Mouse (Mus musculus): Measurements from ENCODE around the gene Dapk1. TPM values are rescaled to one million over a fixed set of nuclear protein-coding genes. Genes with fewer than 3 reads are reported as not detected.

Dapk1 gene
- polyA plus RNA-seq, 1 experiment from 2014 or later: 6.3 TPM

- Histone ChIP-seq H3K9ac (ENCODE audit: low read depth, low read length) (no peak overlapping the region), H3K9me3 (ENCODE audit: control insufficient read depth, low read length) (no peaks in the 10 kb centered on the region), H3K4me2 (ENCODE audit: low read depth, low read length) (no peak overlapping the region), H3K4me3 (ENCODE audit: low read length) (no peak overlapping the region), H3K27me3 (replicated peaks; ENCODE audit: control insufficient read depth, insufficient read depth, low read length) (no peaks in the 10 kb centered on the region), H3K36me3 (ENCODE audit: control insufficient read depth, insufficient read depth, low read length) (no peaks in the 10 kb centered on the region), H3K4me1 (ENCODE audit: control insufficient read depth, insufficient read depth, low read length) (no peaks in the 10 kb centered on the region), H3K27ac (ENCODE audit: low read length) (no peak overlapping the region)
- ATAC-seq: no peak
- WGBS: 76% methylated on average over 6 of the region's 6 CpGs
Observed at GRCm38 (mm10) chr13:60709136-60709535, 107.4 kb downstream of the Dapk1 start.

- ATAC-seq: no peak
- Histone ChIP-seq H3K27ac (ENCODE audit: low read length) (no peak overlapping the region), H3K4me1 (ENCODE audit: control insufficient read depth, insufficient read depth, low read length) (no peaks in the 10 kb centered on the region), H3K9me3 (ENCODE audit: control insufficient read depth, low read length) (no peaks in the 10 kb centered on the region), H3K9ac (ENCODE audit: low read depth, low read length) (no peak overlapping the region), H3K36me3 (ENCODE audit: control insufficient read depth, insufficient read depth, low read length) (no peaks in the 10 kb centered on the region), H3K4me3 (ENCODE audit: low read length) (no peak overlapping the region), H3K4me2 (ENCODE audit: low read depth, low read length) (no peak overlapping the region), H3K27me3 (replicated peaks; ENCODE audit: control insufficient read depth, insufficient read depth, low read length) (no peaks in the 10 kb centered on the region)
- WGBS: 80% methylated on average over 3 of the region's 3 CpGs
Observed at GRCm38 (mm10) chr13:60710963-60711362, 109.2 kb downstream of the Dapk1 start.

- Histone ChIP-seq H3K27me3 (replicated peaks; ENCODE audit: control insufficient read depth, insufficient read depth, low read length) (no peaks in the 10 kb centered on the region), H3K27ac (ENCODE audit: low read length) (no peak overlapping the region), H3K36me3 (ENCODE audit: control insufficient read depth, insufficient read depth, low read length) (no peaks in the 10 kb centered on the region), H3K9me3 (ENCODE audit: control insufficient read depth, low read length) (no peaks in the 10 kb centered on the region), H3K4me1 (ENCODE audit: control insufficient read depth, insufficient read depth, low read length) (no peaks in the 10 kb centered on the region), H3K9ac (ENCODE audit: low read depth, low read length) (no peak overlapping the region), H3K4me2 (ENCODE audit: low read depth, low read length) (no peak overlapping the region), H3K4me3 (ENCODE audit: low read length) (no peak overlapping the region)
- ATAC-seq: no peak
- 78% methylated on average over 4 of the region's 4 CpGs for WGBS
Observed at GRCm38 (mm10) chr13:60713537-60713936, 111.8 kb downstream of the Dapk1 start.

GRCm38 (mm10) chr13:60716107-60716506, 114.4 kb downstream of the Dapk1 start:
- no peak for ATAC-seq
- no peaks in the 10 kb centered on the region for H3K36me3 ChIP-seq (ENCODE audit: control insufficient read depth, insufficient read depth, low read length)
- H3K4me2 ChIP-seq (ENCODE audit: low read depth, low read length): no peak overlapping the region
- no peak overlapping the region for H3K27ac ChIP-seq (ENCODE audit: low read length)
- no peak overlapping the region for H3K9ac ChIP-seq (ENCODE audit: low read depth, low read length)
- no peaks in the 10 kb centered on the region for H3K4me1 ChIP-seq (ENCODE audit: control insufficient read depth, insufficient read depth, low read length)
- no peaks in the 10 kb centered on the region for H3K27me3 ChIP-seq (replicated peaks; ENCODE audit: control insufficient read depth, insufficient read depth, low read length)
- WGBS: 70% methylated on average over 3 of the region's 3 CpGs
- H3K9me3 ChIP-seq (ENCODE audit: control insufficient read depth, low read length): no peaks in the 10 kb centered on the region
- H3K4me3 ChIP-seq (ENCODE audit: low read length): no peak overlapping the region

- H3K9me3 ChIP-seq (ENCODE audit: control insufficient read depth, low read length): no peaks in the 10 kb centered on the region
- no peak overlapping the region for H3K27ac ChIP-seq (ENCODE audit: low read length)
- H3K4me2 ChIP-seq (ENCODE audit: low read depth, low read length): no peak overlapping the region
- H3K4me1 ChIP-seq (ENCODE audit: control insufficient read depth, insufficient read depth, low read length): no peaks in the 10 kb centered on the region
- no peak overlapping the region for H3K9ac ChIP-seq (ENCODE audit: low read depth, low read length)
- no peaks in the 10 kb centered on the region for H3K27me3 ChIP-seq (replicated peaks; ENCODE audit: control insufficient read depth, insufficient read depth, low read length)
- 87% methylated on average over 10 of the region's 10 CpGs for WGBS
- ATAC-seq: no peak
- no peak overlapping the region for H3K4me3 ChIP-seq (ENCODE audit: low read length)
- no peaks in the 10 kb centered on the region for H3K36me3 ChIP-seq (ENCODE audit: control insufficient read depth, insufficient read depth, low read length)
Observed at GRCm38 (mm10) chr13:60717421-60717820, 115.7 kb downstream of the Dapk1 start.

- Histone ChIP-seq H3K9me3 (ENCODE audit: control insufficient read depth, low read length) (no peaks in the 10 kb centered on the region), H3K27ac (ENCODE audit: low read length) (no peak overlapping the region), H3K4me2 (ENCODE audit: low read depth, low read length) (no peak overlapping the region), H3K27me3 (replicated peaks; ENCODE audit: control insufficient read depth, insufficient read depth, low read length) (no peaks in the 10 kb centered on the region), H3K4me1 (ENCODE audit: control insufficient read depth, insufficient read depth, low read length) (no peaks in the 10 kb centered on the region), H3K36me3 (ENCODE audit: control insufficient read depth, insufficient read depth, low read length) (no peaks in the 10 kb centered on the region), H3K4me3 (ENCODE audit: low read length) (no peak overlapping the region), H3K9ac (ENCODE audit: low read depth, low read length) (no peak overlapping the region)
- 81% methylated on average over 10 of the region's 10 CpGs for WGBS
- no peak for ATAC-seq
Observed at GRCm38 (mm10) chr13:60719581-60719980, 117.8 kb downstream of the Dapk1 start.

- no peak overlapping the region for H3K27ac ChIP-seq (ENCODE audit: low read length)
- no peaks in the 10 kb centered on the region for H3K4me1 ChIP-seq (ENCODE audit: control insufficient read depth, insufficient read depth, low read length)
- no peaks in the 10 kb centered on the region for H3K27me3 ChIP-seq (replicated peaks; ENCODE audit: control insufficient read depth, insufficient read depth, low read length)
- H3K9ac ChIP-seq (ENCODE audit: low read depth, low read length): no peak overlapping the region
- H3K36me3 ChIP-seq (ENCODE audit: control insufficient read depth, insufficient read depth, low read length): no peaks in the 10 kb centered on the region
- 79% methylated on average over 8 of the region's 8 CpGs for WGBS
- no peak overlapping the region for H3K4me2 ChIP-seq (ENCODE audit: low read depth, low read length)
- ATAC-seq: no peak
- H3K9me3 ChIP-seq (ENCODE audit: control insufficient read depth, low read length): no peaks in the 10 kb centered on the region
- H3K4me3 ChIP-seq (ENCODE audit: low read length): no peak overlapping the region
Observed at GRCm38 (mm10) chr13:60722763-60723162, 121.0 kb downstream of the Dapk1 start.

GRCm38 (mm10) chr13:60728276-60729054, 126.7 kb downstream of the Dapk1 start:
- no peak overlapping the region for H3K27ac ChIP-seq (ENCODE audit: low read length)
- 92% methylated on average over 9 of the region's 9 CpGs for WGBS

GRCm38 (mm10) chr13:60729055-60729402, 127.3 kb downstream of the Dapk1 start:
- Histone ChIP-seq H3K36me3 (ENCODE audit: control insufficient read depth, insufficient read depth, low read length) (no peaks in the 10 kb centered on the region), H3K4me2 (ENCODE audit: low read depth, low read length) (no peak overlapping the region), H3K27ac (ENCODE audit: low read length) (no peak overlapping the region), H3K9ac (ENCODE audit: low read depth, low read length) (no peak overlapping the region), H3K27me3 (replicated peaks; ENCODE audit: control insufficient read depth, insufficient read depth, low read length) (no peaks in the 10 kb centered on the region), H3K4me1 (ENCODE audit: control insufficient read depth, insufficient read depth, low read length) (no peaks in the 10 kb centered on the region), H3K9me3 (ENCODE audit: control insufficient read depth, low read length) (no peaks in the 10 kb centered on the region), H3K4me3 (ENCODE audit: low read length) (no peak overlapping the region)
- WGBS: 69% methylated on average over 3 of the region's 3 CpGs
- no peak for ATAC-seq

More at GRCm38 (mm10) chr13:60728276-60729054, 126.7 kb downstream of the Dapk1 start:
- H3K36me3 ChIP-seq (ENCODE audit: control insufficient read depth, insufficient read depth, low read length): no peaks in the 10 kb centered on the region
- no peaks in the 10 kb centered on the region for H3K9me3 ChIP-seq (ENCODE audit: control insufficient read depth, low read length)
- no peaks in the 10 kb centered on the region for H3K27me3 ChIP-seq (replicated peaks; ENCODE audit: control insufficient read depth, insufficient read depth, low read length)
- no peak overlapping the region for H3K4me3 ChIP-seq (ENCODE audit: low read length)
- no peak for ATAC-seq
- H3K4me1 ChIP-seq (ENCODE audit: control insufficient read depth, insufficient read depth, low read length): no peaks in the 10 kb centered on the region
- no peak overlapping the region for H3K9ac ChIP-seq (ENCODE audit: low read depth, low read length)
- no peak overlapping the region for H3K4me2 ChIP-seq (ENCODE audit: low read depth, low read length)

GRCm38 (mm10) chr13:60730587-60730986, 128.8 kb downstream of the Dapk1 start:
- Histone ChIP-seq H3K9ac (ENCODE audit: low read depth, low read length) (no peak overlapping the region), H3K9me3 (ENCODE audit: control insufficient read depth, low read length) (no peaks in the 10 kb centered on the region), H3K4me1 (ENCODE audit: control insufficient read depth, insufficient read depth, low read length) (no peaks in the 10 kb centered on the region), H3K4me2 (ENCODE audit: low read depth, low read length) (no peak overlapping the region), H3K36me3 (ENCODE audit: control insufficient read depth, insufficient read depth, low read length) (no peaks in the 10 kb centered on the region), H3K4me3 (ENCODE audit: low read length) (no peak overlapping the region), H3K27me3 (replicated peaks; ENCODE audit: control insufficient read depth, insufficient read depth, low read length) (no peaks in the 10 kb centered on the region), H3K27ac (ENCODE audit: low read length) (no peak overlapping the region)
- no peak for ATAC-seq
- 94% methylated on average over 7 of the region's 7 CpGs for WGBS

Measured in intestine, embryonic 16.5 days (tissue).